Mouse (Mus musculus) B cell, adult 2 months (primary cell): ENCODE data around the gene Olfr750.

Experiments
- DNase-seq, 2 experiments: peaks; one replicate each; pipeline ENCODE4 v3.0.0; 2022

The Olfr750 gene

DNA sequence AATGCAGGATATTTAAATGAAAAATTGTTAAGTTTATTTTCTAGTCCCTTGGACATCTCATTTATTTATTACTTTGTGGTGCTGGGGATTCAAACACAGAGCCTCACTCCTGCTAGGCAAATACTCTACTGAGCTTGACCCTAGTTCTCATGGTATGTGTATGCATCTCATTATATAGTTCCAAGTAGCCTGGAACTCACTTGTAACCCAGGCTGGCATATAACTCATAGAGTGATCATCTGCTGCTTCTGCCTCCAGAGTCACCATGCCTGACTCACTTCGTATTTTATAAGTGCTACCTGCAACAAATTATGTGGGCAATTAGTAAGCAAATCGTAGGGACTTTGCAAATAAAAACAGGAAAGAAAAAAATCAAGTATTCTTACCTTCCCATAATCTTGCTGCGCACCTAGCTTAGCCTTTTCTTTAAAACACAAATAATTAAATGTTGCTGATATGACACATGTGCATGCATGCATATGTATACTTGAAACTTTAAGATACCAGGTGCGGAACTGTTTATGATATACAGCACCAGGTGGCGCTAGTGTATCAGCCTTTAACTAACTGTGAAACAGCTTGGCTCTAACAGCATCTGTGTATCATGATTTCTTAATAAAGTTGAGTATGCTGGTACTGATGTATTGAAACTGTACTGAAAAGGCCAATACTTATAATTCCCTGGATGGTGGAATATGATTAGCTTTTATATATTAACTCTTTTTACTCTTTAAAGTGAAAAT, 47.7 kb downstream of the Olfr750 start:
- DNase-seq: peak; percentile 80 to 82

DNA sequence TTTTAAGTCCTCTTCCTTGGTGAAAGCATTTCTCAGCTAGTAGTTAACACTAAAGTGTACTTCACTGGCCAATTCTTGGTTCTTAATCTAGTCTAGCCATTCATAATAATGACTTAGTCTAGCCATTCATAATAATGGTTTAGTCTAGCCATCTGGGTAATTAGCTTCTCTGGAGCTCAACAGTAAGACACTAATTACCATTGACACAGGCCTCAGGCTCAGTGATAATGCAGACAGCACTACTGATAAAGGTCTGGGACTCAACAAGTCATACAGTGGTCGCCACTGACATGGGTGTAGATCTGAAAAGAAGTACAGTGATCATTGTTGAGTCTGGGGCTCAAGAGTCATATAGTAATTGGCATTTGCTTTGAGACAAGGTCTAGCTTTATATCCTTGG, 49.4 kb downstream of the Olfr750 start:
- no peak for DNase-seq

DNA sequence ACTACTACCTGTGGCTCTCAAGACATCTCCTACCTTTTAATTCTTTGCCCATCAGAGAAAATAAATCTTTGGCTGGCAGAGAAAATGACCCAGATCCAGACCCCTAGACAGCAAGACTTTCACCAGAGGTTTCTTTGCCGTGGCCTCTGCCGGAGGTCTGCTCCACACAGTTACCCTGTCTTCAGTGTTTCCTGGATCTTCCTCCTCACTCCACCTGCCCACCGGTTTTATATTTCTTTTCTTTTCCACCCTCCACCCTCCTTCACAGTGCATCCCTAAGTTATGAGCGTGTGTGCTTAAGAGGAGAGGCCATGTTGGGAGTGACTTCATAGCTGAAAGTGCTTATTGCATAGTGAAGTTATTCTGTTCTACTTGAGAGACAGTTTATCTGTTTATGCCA, 50.8 kb downstream of the Olfr750 start:
- no peak for DNase-seq

DNA sequence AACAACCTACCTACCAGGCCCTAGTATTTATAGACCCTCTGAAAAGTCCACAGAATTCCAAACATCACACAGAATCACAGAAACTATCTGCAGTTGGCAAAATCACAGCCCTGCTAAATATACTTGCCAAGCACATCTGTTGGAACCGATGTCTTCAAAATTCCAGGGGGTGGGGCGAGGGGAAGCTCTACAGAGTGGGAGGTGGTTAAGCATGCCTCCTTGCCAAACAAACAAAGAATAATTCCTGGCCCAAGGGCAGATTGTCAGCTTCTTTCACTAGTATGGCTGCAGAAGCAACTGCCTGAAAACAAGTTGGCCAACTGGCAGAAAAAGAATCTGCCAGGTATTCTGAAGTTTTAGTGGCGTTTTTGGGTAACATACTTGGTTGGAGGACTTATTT, 57.0 kb downstream of the Olfr750 start:
- DNase-seq: no peak
